Mouse (Mus musculus): ENCODE measurements around the gene Angpt4. TPM values are rescaled to one million over a fixed set of nuclear protein-coding genes. Genes with fewer than 3 reads are reported as not detected.

Angpt4 gene
- total RNA-seq, 4 experiments from 2014 or later, result 0.14 to 0.22 (median 0.16) TPM; not detected in 1

- no peak for DNase-seq (ENCODE audit: low spot score)
These were observed 3.1 kb downstream of the Angpt4 start for GRCm38 (mm10) chr2:151914120-151914519.

GRCm38 (mm10) chr2:151915111-151915510 lies 4.1 kb downstream of the Angpt4 start:
- no peak for DNase-seq (ENCODE audit: low spot score)

GRCm38 (mm10) chr2:151916061-151916831 lies 5.2 kb downstream of the Angpt4 start:
- no peak for DNase-seq (ENCODE audit: low spot score)

- no peak for DNase-seq (ENCODE audit: low spot score)
These were observed 8.1 kb downstream of the Angpt4 start for GRCm38 (mm10) chr2:151919140-151919539.

GRCm38 (mm10) chr2:151921068-151921467 lies 10.1 kb downstream of the Angpt4 start:
- no peak for DNase-seq (ENCODE audit: low spot score)

- peak; percentile 58 for DNase-seq (ENCODE audit: low spot score)
These were observed 10.6 kb downstream of the Angpt4 start for GRCm38 (mm10) chr2:151921596-151921995.

GRCm38 (mm10) chr2:151924276-151924675 lies 13.3 kb downstream of the Angpt4 start:
- no peak for DNase-seq (ENCODE audit: low spot score)

- DNase-seq (ENCODE audit: low spot score), result no peak
These were observed 14.7 kb downstream of the Angpt4 start for GRCm38 (mm10) chr2:151925715-151926114.

- DNase-seq (ENCODE audit: low spot score), result no peak
These were observed 16.1 kb downstream of the Angpt4 start for GRCm38 (mm10) chr2:151927103-151927502.

GRCm38 (mm10) chr2:151930389-151931074 lies 19.5 kb downstream of the Angpt4 start:
- peak; percentile 82 for DNase-seq (ENCODE audit: low spot score)

GRCm38 (mm10) chr2:151937893-151938292 lies 26.9 kb downstream of the Angpt4 start:
- peak; percentile 45 for DNase-seq (ENCODE audit: low spot score)

GRCm38 (mm10) chr2:151938780-151939200 lies 27.8 kb downstream of the Angpt4 start:
- DNase-seq (ENCODE audit: low spot score), result peak; percentile 73

GRCm38 (mm10) chr2:151939651-151940420 lies 28.8 kb downstream of the Angpt4 start:
- no peak for DNase-seq (ENCODE audit: low spot score)

- DNase-seq (ENCODE audit: low spot score), result peak; percentile 60
These were observed 30.3 kb downstream of the Angpt4 start for GRCm38 (mm10) chr2:151941269-151941668.

GRCm38 (mm10) chr2:151944106-151944505 lies 33.1 kb downstream of the Angpt4 start:
- no peak for DNase-seq (ENCODE audit: low spot score)

- DNase-seq (ENCODE audit: low spot score), result no peak
These were observed 36.6 kb downstream of the Angpt4 start for GRCm38 (mm10) chr2:151947617-151948016.

- peak; percentile 27 for DNase-seq (ENCODE audit: low spot score)
These were observed 37.3 kb downstream of the Angpt4 start for GRCm38 (mm10) chr2:151948311-151948710.

- DNase-seq (ENCODE audit: low spot score), result no peak
These were observed 38.2 kb downstream of the Angpt4 start for GRCm38 (mm10) chr2:151949082-151949774.

- DNase-seq (ENCODE audit: low spot score), result no peak
These were observed 42.7 kb downstream of the Angpt4 start for GRCm38 (mm10) chr2:151953665-151954064.

GRCm38 (mm10) chr2:151956500-151957137 lies 45.6 kb downstream of the Angpt4 start:
- no peak for DNase-seq (ENCODE audit: low spot score)

GRCm38 (mm10) chr2:151959274-151959673 lies 48.3 kb downstream of the Angpt4 start:
- DNase-seq (ENCODE audit: low spot score), result peak; percentile 64
